Mouse (Mus musculus) activated CD4-positive, CD25-positive, alpha-beta regulatory T cell, adult 9 weeks (primary cell): ENCODE data around the gene Fam71d. TPM values are rescaled to one million over a fixed set of nuclear protein-coding genes. Genes with fewer than 3 reads are reported as not detected.

Experiments
- polyA plus RNA-seq: library from polyadenylated mRNA; unstranded; fragments of 100-300 nt; shearing (Covaris generic); gene quantifications from one replicate; pipeline ENCODE4 v1.2.1, GENCODE M21; 2017

Gene Fam71d
- not detected for polyA plus RNA-seq

DNA sequence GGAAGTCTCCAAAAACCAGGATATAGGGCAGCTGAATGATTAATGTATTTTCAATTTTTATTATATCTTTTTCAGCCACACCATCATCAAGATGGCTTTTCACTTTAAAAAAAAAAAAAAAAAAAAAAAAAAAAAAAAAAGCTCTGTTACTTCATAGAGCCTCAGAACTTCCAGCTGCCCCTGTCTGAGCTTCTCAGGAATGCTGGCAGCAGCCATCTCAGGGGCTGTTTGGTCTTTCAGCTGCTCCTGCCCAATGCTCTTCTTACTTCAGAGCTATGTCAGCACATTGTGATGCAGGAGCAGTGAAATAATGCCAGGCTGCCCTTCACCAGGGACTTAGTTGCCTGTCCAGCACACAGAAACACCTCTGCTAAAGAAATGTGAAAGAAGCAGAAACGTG is at the start of gene Fam71d:
Gene Fam71d (plus strand): TSS at position 211 of the 400 bp plus-strand sequence.

DNA sequence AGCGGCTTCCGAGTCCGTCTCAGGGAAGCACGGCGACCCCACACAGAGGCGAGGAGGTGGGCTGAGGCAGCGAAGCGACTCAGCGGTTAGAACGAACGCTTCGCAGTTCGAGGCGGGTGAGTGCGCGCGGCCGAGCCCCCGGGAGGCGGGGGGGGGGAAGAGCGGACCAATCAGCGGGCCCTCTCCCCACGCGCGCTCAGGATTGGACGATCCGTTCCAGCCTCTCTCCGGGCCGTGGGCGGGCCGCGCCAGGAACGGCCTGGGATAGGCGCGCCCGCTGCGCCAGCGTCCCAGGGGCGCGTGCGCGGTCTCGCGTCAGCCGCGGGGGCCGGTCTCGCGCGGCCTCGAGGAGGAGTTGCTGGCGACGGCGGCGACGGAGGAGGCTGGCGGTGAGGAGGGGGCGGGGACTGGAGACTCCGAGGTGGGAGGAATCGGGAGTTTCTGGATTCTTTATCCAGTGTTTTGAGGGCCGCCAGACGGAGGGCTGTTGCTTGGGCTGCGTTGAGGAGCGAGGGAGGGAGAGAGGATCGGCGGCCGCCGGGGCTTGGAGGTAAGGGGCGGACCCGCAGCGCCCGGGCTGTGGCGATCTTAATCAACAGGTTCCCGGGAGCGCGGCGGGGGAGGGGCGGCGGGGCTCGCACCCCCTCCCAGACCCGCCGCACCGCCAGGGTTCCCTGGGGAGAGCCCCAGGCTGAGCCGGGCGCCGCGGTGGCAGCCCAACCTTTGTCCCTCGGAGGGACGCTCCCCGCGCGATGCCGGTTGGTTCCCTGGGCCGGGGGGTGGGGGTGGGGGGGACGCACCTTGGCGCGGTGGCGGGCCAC is 57.4 kb downstream of the Fam71d start, which contains the start of gene Mpp5:
Gene Mpp5 (plus strand): TSS at position 351 of the 821 bp plus-strand sequence.

Other genes with a start within 250 kb of the Fam71d start
- 17.8 TPM for gene Mpp5, start 57.4 kb downstream of the Fam71d start, polyA plus RNA-seq
- gene Atp6v1d, start 170.1 kb downstream of the Fam71d start, polyA plus RNA-seq: 240 TPM
- gene Eif2s1, start 170.3 kb downstream of the Fam71d start, polyA plus RNA-seq: 230 TPM
- gene Plek2, start 215.4 kb downstream of the Fam71d start, polyA plus RNA-seq: 0.40 TPM